Mouse (Mus musculus) C3H10T1/2 (cell line): Measurements from ENCODE around the gene Ubap1l. TPM values are rescaled to one million over a fixed set of nuclear protein-coding genes. Genes with fewer than 3 reads are reported as not detected.

Experiments
- polyA plus RNA-seq, 2 experiments: library from polyadenylated mRNA; unstranded; fragments of >200 nt; fragmentation: generic; extraction: Trizol; gene quantifications; one replicate each; pipeline ENCODE4 v1.2.1; 2012; ENCODE audit warnings: missing spikeins in 2 of 2

Gene Ubap1l
- polyA plus RNA-seq = under 1 TPM in 1 of 2 experiments, not detected in 1; 0.06 TPM

GRCm38 (mm10) chr9:65360641-65361448 lies at the start of gene Ubap1l:
Gene Ubap1l, plus strand, starts transcription at chr9:65361041.

GRCm38 (mm10) chr9:65345854-65346475 lies 14.9 kb upstream of the Ubap1l start, which contains the start of gene Pdcd7:
Gene Pdcd7, plus strand, starts transcription at chr9:65346104.

DNA sequence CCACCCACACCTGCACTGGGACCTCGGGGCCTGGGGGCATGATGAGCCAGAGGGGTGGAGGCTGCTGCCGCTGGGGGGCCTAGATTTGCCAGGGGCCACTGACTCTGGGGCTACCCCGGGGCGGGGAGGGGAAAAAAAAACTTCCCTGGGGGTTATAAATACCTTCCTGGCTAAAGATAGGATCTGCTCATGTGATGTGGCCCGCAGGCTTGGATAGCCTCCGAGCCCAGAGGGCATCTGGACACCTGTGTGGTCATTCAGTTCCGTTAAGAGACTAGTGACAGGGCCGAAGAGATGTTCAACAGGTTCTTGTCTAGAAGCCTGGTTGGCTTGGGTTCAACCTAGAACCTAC lies 30.7 kb downstream of the Ubap1l start, which contains the start of gene Kbtbd13:
Gene Kbtbd13, minus strand, starts transcription at position 40 of the 352 bp plus-strand sequence.

DNA sequence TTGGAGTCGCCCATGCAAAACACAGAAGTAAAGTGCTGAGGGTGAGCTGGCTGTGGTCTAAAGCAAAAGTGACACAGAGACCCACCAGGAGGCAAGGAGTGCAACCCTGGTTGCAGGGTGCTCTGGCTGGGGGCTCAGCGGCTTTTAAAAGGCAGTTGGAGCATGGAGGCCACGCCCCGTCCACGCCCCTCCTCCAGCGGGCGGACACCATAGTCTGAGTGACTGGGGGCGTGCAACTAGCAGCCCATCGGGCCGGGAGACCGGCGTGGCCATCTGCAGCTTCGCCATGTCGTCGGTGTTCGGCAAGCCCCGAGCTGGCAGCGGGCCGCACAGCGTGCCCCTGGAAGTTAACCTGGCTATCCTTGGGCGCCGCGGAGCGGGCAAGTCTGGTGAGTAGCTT lies 37.4 kb downstream of the Ubap1l start, which contains the start of gene Rasl12:
Gene Rasl12, plus strand, starts transcription at position 228 of the 400 bp plus-strand sequence.

GRCm38 (mm10) chr9:65422760-65423501 lies 62.1 kb downstream of the Ubap1l start, which contains the start of gene Slc51b:
Gene Slc51b, minus strand, starts transcription at chr9:65422955.

Other genes starting within 250 kb of the Ubap1l start
- gene Igdcc3, start 219.9 kb upstream of the Ubap1l start, polyA plus RNA-seq = not detected
- 1 to 10 TPM; 1.2 to 5.0 TPM for gene Parp16, start 165.7 kb upstream of the Ubap1l start, polyA plus RNA-seq
- gene Cilp, start 95.9 kb upstream of the Ubap1l start, polyA plus RNA-seq = under 1 TPM in 1 of 2 experiments, not detected in 1; 0.04 TPM
- gene Clpx, start 66.8 kb upstream of the Ubap1l start, polyA plus RNA-seq = 1 to 10 TPM in 1 of 2 experiments, under 1 TPM in 1; 0.75 to 9.3 TPM
- 1 to 10 TPM; 4.0 to 8.4 TPM for gene Pdcd7, start 14.9 kb upstream of the Ubap1l start, polyA plus RNA-seq
- under 1 TPM in 1 of 2 experiments, not detected in 1; 0.02 TPM for gene Kbtbd13, start 30.6 kb downstream of the Ubap1l start, polyA plus RNA-seq
- under 1 TPM in 1 of 2 experiments, not detected in 1; 0.02 TPM for gene Rasl12, start 37.5 kb downstream of the Ubap1l start, polyA plus RNA-seq
- gene Slc51b, start 61.9 kb downstream of the Ubap1l start, polyA plus RNA-seq = under 1 TPM in 1 of 2 experiments, not detected in 1; 0.07 TPM
- 1 to 10 TPM; 1.9 to 8.1 TPM for gene Mtfmt, start 74.7 kb downstream of the Ubap1l start, polyA plus RNA-seq
- gene Spg21, start 99.9 kb downstream of the Ubap1l start, polyA plus RNA-seq = 10 to 100 TPM; 42.6 to 49.8 TPM
- not detected for gene Ankdd1a, start 159.2 kb downstream of the Ubap1l start, polyA plus RNA-seq
- gene Plekho2, start 219.0 kb downstream of the Ubap1l start, polyA plus RNA-seq = 10 to 100 TPM; 14.8 to 24.0 TPM
- gene Pif1, start 226.1 kb downstream of the Ubap1l start, polyA plus RNA-seq = 10 to 100 TPM in 1 of 2 experiments, 1 to 10 TPM in 1; 1.4 to 13.3 TPM